8 mouse cellular contexts compared by ENCODE assay signal in genomic region chr2:84865616-84866571, GRCm38 (mm10). TPM values are rescaled to one million over a fixed set of nuclear protein-coding genes. Genes with fewer than 3 reads are reported as not detected.
A peak's percentile ranks its signal among the peaks of the same experiment; 100 is the strongest.
DNase-seq lines count a peak whose midpoint lies in the region; TF ChIP-seq lines count a peak whose summit lies in the region.

No protein-coding gene starts in this region.

- H3K4me3 ChIP-seq in CH12.LX (replicated peaks in 1 of 3; ENCODE audit: low read depth in 2 of 3, low read length in 2 of 3, poor library complexity in 1 of 3) = peak overlapping the region in 1 of 3 experiments; percentile 16
- peak overlapping the region; percentile 48 for H3K4me3 ChIP-seq in forebrain, embryonic 10.5 days
- H3K4me3 ChIP-seq in hindbrain, embryonic 10.5 days = peak overlapping the region; percentile 56

- TF ChIP-seq POLR2A in CH12.LX (IDR thresholded peaks at IDR 0.05; ENCODE audit: low read depth, low read length) = no peak

- no peak overlapping the region for H3K27ac ChIP-seq in CH12.LX (ENCODE audit: insufficient read depth, low read depth)
- peak overlapping the region; percentile 21 for H3K27ac ChIP-seq in forebrain, embryonic 10.5 days
- peak overlapping the region; percentile 76 for H3K27ac ChIP-seq in hindbrain, embryonic 10.5 days

- in situ Hi-C loops in CH12.LX (cut with MboI; ENCODE audit: low pct_ligation_motif_present, low pct_unique_long_range_greater_than_20kb, low sequenced_read_pairs) = no loop called here

- H3K4me1 ChIP-seq in CH12.LX (ENCODE audit: control insufficient read depth in 1 of 2, insufficient read depth in 2 of 2) = peaks cover 2 to 46% of the 10 kb centered on the region in 2 experiments; a peak in 3 of 4 replicates
- H3K4me1 ChIP-seq in forebrain, embryonic 10.5 days = peaks cover 27% of the 10 kb centered on the region
- peaks cover 16% of the 10 kb centered on the region for H3K4me1 ChIP-seq in hindbrain, embryonic 10.5 days (replicated peaks)

- peaks cover 17% of the 10 kb centered on the region for H3K27me3 ChIP-seq in CH12.LX (replicated peaks)
- peaks cover 65% of the 10 kb centered on the region for H3K27me3 ChIP-seq in forebrain, embryonic 10.5 days (ENCODE audit: poor library complexity, severe bottlenecking)
- H3K27me3 ChIP-seq in hindbrain, embryonic 10.5 days (ENCODE audit: insufficient read depth, poor library complexity, severe bottlenecking) = peaks cover 61% of the 10 kb centered on the region

- TF ChIP-seq EP300 in CH12.LX (IDR thresholded peaks at IDR 0.05; ENCODE audit: low read length) = no peak

- no peaks in the 10 kb centered on the region for H3K36me3 ChIP-seq in CH12.LX (replicated peaks in 1 of 2; ENCODE audit: control insufficient read depth in 1 of 2, insufficient read depth in 1 of 2, low read length in 1 of 2)
- H3K36me3 ChIP-seq in forebrain, embryonic 10.5 days (replicated peaks) = peaks cover 30% of the 10 kb centered on the region
- H3K36me3 ChIP-seq in hindbrain, embryonic 10.5 days = peaks cover 29% of the 10 kb centered on the region

- no peaks in the 10 kb centered on the region for H3K79me2 ChIP-seq in CH12.LX (replicated peaks; ENCODE audit: control insufficient read depth, extremely low read depth, insufficient read depth, poor library complexity, severe bottlenecking)

- peak; percentile 65 to 73 for TF ChIP-seq CTCF in CH12.LX (conservative IDR thresholded peaks at IDR 0.05 in 1 of 2, IDR thresholded peaks at IDR 0.05 in 1 of 2; ENCODE audit: low read depth in 2 of 2, low read length in 2 of 2)

- TF ChIP-seq RAD21 in CH12.LX (IDR thresholded peaks at IDR 0.05; ENCODE audit: low read depth, low read length) = peak; percentile 51

- 1% methylated on average over 47 of the region's 47 CpGs for WGBS in forebrain, embryonic 10.5 days
- under 1% methylated on average over 47 of the region's 47 CpGs for WGBS in hindbrain, embryonic 10.5 days

- DNase-seq in CH12.LX (ENCODE audit: extremely low read depth) = no peak
- DNase-seq in Muller cell, postnatal 12 days (ENCODE audit: inconsistent ontology term) = peak; percentile 45
- peak; percentile 71 for DNase-seq in forebrain, embryonic 10.5 days (ENCODE audit: extremely low spot score, low spot score)
- peak; percentile 76 for DNase-seq in hindbrain, embryonic 10.5 days (ENCODE audit: low spot score)
- peak; percentile 80 to 89 for DNase-seq in layer of hippocampus, postnatal 25 days (ENCODE audit: extremely low spot score in 1 of 2, low spot score in 1 of 2)
- peak; percentile 54 for DNase-seq in lung, postnatal 36 days
- peak; percentile 80 for DNase-seq in retina, postnatal 1 day
- DNase-seq in urinary bladder, adult 2 months (ENCODE audit: low spot score) = no peak

- H3K9ac ChIP-seq in CH12.LX (ENCODE audit: insufficient read depth, low read depth) = no peak overlapping the region

- no peaks in the 10 kb centered on the region for H3K9me3 ChIP-seq in CH12.LX (replicated peaks; ENCODE audit: low read length)
- H3K9me3 ChIP-seq in forebrain, embryonic 10.5 days = no peaks in the 10 kb centered on the region
- 0 out of 2 replicates have a peak, but pooled peaks cover 2% of the 10 kb centered on the region for H3K9me3 ChIP-seq in hindbrain, embryonic 10.5 days

- 0 out of 2 replicates have a peak overlapping the region, but pooled peaks have one; percentile 16 for H3K4me2 ChIP-seq in CH12.LX (ENCODE audit: insufficient read depth, low read depth, poor library complexity, severe bottlenecking)

- dilution Hi-C loops in CH12.LX (cut with MboI; ENCODE audit: extremely low pct_ligation_motif_present, extremely low pct_unique_long_range_greater_than_20kb, low sequenced_read_pairs) = no loop called here

TF ChIP-seq in CH12.LX, 34 proteins besides CTCF, POLR2A, EP300 and RAD21:
- TF ChIP-seq SMC3 (IDR thresholded peaks at IDR 0.05; ENCODE audit: low read depth, low read length) = peak; percentile 55
- 0 out of 2 replicates have a peak, but pooled peaks have one; percentile 12 for TF ChIP-seq TCF12 (IDR thresholded peaks at IDR 0.05; ENCODE audit: low read depth, low read length)
- TF ChIP-seq JUND (conservative IDR thresholded peaks at IDR 0.05; ENCODE audit: low read depth, low read length) = no peak
- TF ChIP-seq USF2 (conservative IDR thresholded peaks at IDR 0.05; ENCODE audit: low read depth, low read length) = no peak
- TF ChIP-seq ZNF384 (IDR thresholded peaks at IDR 0.05; ENCODE audit: low read depth, low read length) = no peak

RNA-seq across cellular contexts. Expression of gene Rtn4rl2, which starts 20.6 kb away (rescaled TPM):
- total RNA-seq in CH12.LX (2012; rRNA removed) = not detected in 2 replicates
- not detected in 2 replicates for total RNA-seq in CH12.LX (2014; rRNA removed)
- not detected in 2 replicates for polyA plus RNA-seq in CH12.LX (2012; ENCODE audit: insufficient read length, low read depth)
- polyA plus RNA-seq in forebrain, embryonic 10.5 days (2016; fragmentation: Nextera tagmentation; extraction: Ambion mirVana) = 0.78 and 1.0 TPM in 2 replicates
- 3.8 and 4.0 TPM in 2 replicates for polyA plus RNA-seq in hindbrain, embryonic 10.5 days (2016; fragmentation: Nextera tagmentation; extraction: Ambion mirVana)
- total RNA-seq in layer of hippocampus, postnatal 25 days (2021) = 10 to 100 TPM; 92.3 to 94.5 TPM
- polyA plus RNA-seq in urinary bladder, adult 2 months (2012; rRNA removed) = 1.4 and 1.6 TPM in 2 replicates

RNA-seq across cellular contexts. Expression of gene Slc43a1, which starts 27.2 kb away (rescaled TPM):
- total RNA-seq in CH12.LX (2012; rRNA removed) = 4.9 and 5.0 TPM in 2 replicates
- 0.19 TPM in 1 of 2 replicates, not detected in the other for total RNA-seq in CH12.LX (2014; rRNA removed)
- polyA plus RNA-seq in CH12.LX (2012; ENCODE audit: insufficient read length, low read depth) = 0.30 and 0.71 TPM in 2 replicates
- 28.5 and 29.3 TPM in 2 replicates for polyA plus RNA-seq in forebrain, embryonic 10.5 days (2016; fragmentation: Nextera tagmentation; extraction: Ambion mirVana)
- polyA plus RNA-seq in hindbrain, embryonic 10.5 days (2016; fragmentation: Nextera tagmentation; extraction: Ambion mirVana) = 23.1 and 28.6 TPM in 2 replicates
- total RNA-seq in layer of hippocampus, postnatal 25 days (2021) = under 1 TPM; 0.30 to 0.35 TPM
- polyA plus RNA-seq in urinary bladder, adult 2 months (2012; rRNA removed) = 11.4 and 12.6 TPM in 2 replicates

RNA-seq across cellular contexts. Expression of gene Timm10, which starts 39.1 kb away (rescaled TPM):
- total RNA-seq in CH12.LX (2012; rRNA removed) = 81.2 and 99.6 TPM in 2 replicates
- total RNA-seq in CH12.LX (2014; rRNA removed) = 107 and 115 TPM in 2 replicates
- 77.7 and 86.0 TPM in 2 replicates for polyA plus RNA-seq in CH12.LX (2012; ENCODE audit: insufficient read length, low read depth)
- polyA plus RNA-seq in forebrain, embryonic 10.5 days (2016; fragmentation: Nextera tagmentation; extraction: Ambion mirVana) = 68.6 and 70.9 TPM in 2 replicates
- 56.3 and 58.9 TPM in 2 replicates for polyA plus RNA-seq in hindbrain, embryonic 10.5 days (2016; fragmentation: Nextera tagmentation; extraction: Ambion mirVana)
- total RNA-seq in layer of hippocampus, postnatal 25 days (2021) = 10 to 100 TPM; 58.0 to 60.3 TPM
- polyA plus RNA-seq in urinary bladder, adult 2 months (2012; rRNA removed) = 35.0 and 47.5 TPM in 2 replicates

RNA-seq across cellular contexts. Expression of gene Smtnl1, which starts 43.4 kb away (rescaled TPM):
- 0.71 and 1.5 TPM in 2 replicates for total RNA-seq in CH12.LX (2012; rRNA removed)
- 0.26 TPM in 1 of 2 replicates, not detected in the other for total RNA-seq in CH12.LX (2014; rRNA removed)
- 0.13 and 0.14 TPM in 2 replicates for polyA plus RNA-seq in CH12.LX (2012; ENCODE audit: insufficient read length, low read depth)
- polyA plus RNA-seq in forebrain, embryonic 10.5 days (2016; fragmentation: Nextera tagmentation; extraction: Ambion mirVana) = 0.46 TPM in 1 of 2 replicates, not detected in the other
- 0.09 and 0.14 TPM in 2 replicates for polyA plus RNA-seq in hindbrain, embryonic 10.5 days (2016; fragmentation: Nextera tagmentation; extraction: Ambion mirVana)
- total RNA-seq in layer of hippocampus, postnatal 25 days (2021) = not detected
- polyA plus RNA-seq in urinary bladder, adult 2 months (2012; rRNA removed) = not detected in 2 replicates

Comparison
In these comparisons a context has a peak if more than half of its experiments do, and no peak if none do; other contexts are left out.
1. DNase-seq: peak in Muller cell, postnatal 12 days (single experiment), forebrain, embryonic 10.5 days (single experiment), hindbrain, embryonic 10.5 days (single experiment), layer of hippocampus, postnatal 25 days (2 of 2), lung, postnatal 36 days (single experiment) and retina, postnatal 1 day (single experiment); none in CH12.LX (single experiment) and urinary bladder, adult 2 months (single experiment).